Mouse (Mus musculus): ENCODE data around the gene Armc2. TPM values are rescaled to one million over a fixed set of nuclear protein-coding genes. Genes with fewer than 3 reads are reported as not detected.
"Not testable (repeated sequence)": the region's sequence is repeated elsewhere in the genome, so short reads cannot be mapped to it uniquely, and the experiment has no call there.

Armc2 gene
- polyA plus RNA-seq, 1 experiment from 2014 or later: 6.5 TPM

GRCm38 (mm10) chr10:41967915-41968635, 50.2 kb downstream of the Armc2 start:
- Histone ChIP-seq H3K27ac (peak overlapping the region; percentile 79), H3K36me3 (ENCODE audit: inconsistent target) (no peaks in the 10 kb centered on the region), H3K79me2 (ENCODE audit: inconsistent target) (no peaks in the 10 kb centered on the region), H3K4me3 (ENCODE audit: inconsistent target) (no peak overlapping the region)
- WGBS (ENCODE audit: missing documents): 74% methylated on average over 11 of the region's 11 CpGs

GRCm38 (mm10) chr10:41962725-41963124, 55.5 kb downstream of the Armc2 start:
- no peak overlapping the region for H3K27ac ChIP-seq
- H3K36me3 ChIP-seq (ENCODE audit: inconsistent target): no peaks in the 10 kb centered on the region
- no peaks in the 10 kb centered on the region for H3K79me2 ChIP-seq (ENCODE audit: inconsistent target)
- no peak overlapping the region for H3K4me3 ChIP-seq (ENCODE audit: inconsistent target)
- 88% methylated on average over 4 of the region's 4 CpGs for WGBS (ENCODE audit: missing documents)

- 45% methylated on average over 2 of the region's 2 CpGs for WGBS (ENCODE audit: missing documents)
- H3K36me3 ChIP-seq (ENCODE audit: inconsistent target): no peaks in the 10 kb centered on the region
- peak overlapping the region; percentile 36 for H3K27ac ChIP-seq
- H3K79me2 ChIP-seq (ENCODE audit: inconsistent target): no peaks in the 10 kb centered on the region
- H3K4me3 ChIP-seq (ENCODE audit: inconsistent target): no peak overlapping the region
Observed at GRCm38 (mm10) chr10:41959808-41960207, 58.4 kb downstream of the Armc2 start.

GRCm38 (mm10) chr10:41958677-41959274, 59.5 kb downstream of the Armc2 start:
- Histone ChIP-seq H3K4me3 (ENCODE audit: inconsistent target) (no peak overlapping the region), H3K36me3 (ENCODE audit: inconsistent target) (no peaks in the 10 kb centered on the region), H3K27ac (no peak overlapping the region), H3K79me2 (ENCODE audit: inconsistent target) (no peaks in the 10 kb centered on the region)
- 89% methylated on average over 19 of the region's 19 CpGs for WGBS (ENCODE audit: missing documents)

GRCm38 (mm10) chr10:41957421-41958225, 60.6 kb downstream of the Armc2 start:
- Histone ChIP-seq H3K27ac (no peak overlapping the region), H3K4me3 (ENCODE audit: inconsistent target) (no peak overlapping the region), H3K36me3 (ENCODE audit: inconsistent target) (no peaks in the 10 kb centered on the region), H3K79me2 (ENCODE audit: inconsistent target) (no peaks in the 10 kb centered on the region)
- WGBS (ENCODE audit: missing documents): 81% methylated on average over 18 of the region's 18 CpGs

GRCm38 (mm10) chr10:41953528-41953864, 64.7 kb downstream of the Armc2 start:
- WGBS (ENCODE audit: missing documents): 82% methylated on average over 5 of the region's 5 CpGs

GRCm38 (mm10) chr10:41952850-41953527, 65.3 kb downstream of the Armc2 start:
- no peaks in the 10 kb centered on the region for H3K79me2 ChIP-seq (ENCODE audit: inconsistent target)
- H3K27ac ChIP-seq: no peak overlapping the region
- 94% methylated on average over 12 of the region's 14 CpGs for WGBS (ENCODE audit: missing documents)
- no peak overlapping the region for H3K4me3 ChIP-seq (ENCODE audit: inconsistent target)
- H3K36me3 ChIP-seq (ENCODE audit: inconsistent target): no peaks in the 10 kb centered on the region

More at GRCm38 (mm10) chr10:41953528-41953864, 64.7 kb downstream of the Armc2 start:
- H3K27ac ChIP-seq: no peak overlapping the region
- H3K4me3 ChIP-seq (ENCODE audit: inconsistent target): no peak overlapping the region
- no peaks in the 10 kb centered on the region for H3K79me2 ChIP-seq (ENCODE audit: inconsistent target)
- no peaks in the 10 kb centered on the region for H3K36me3 ChIP-seq (ENCODE audit: inconsistent target)

GRCm38 (mm10) chr10:41952354-41952753, 65.9 kb downstream of the Armc2 start:
- WGBS (ENCODE audit: missing documents): 89% methylated on average over 1 of the region's 10 CpGs

GRCm38 (mm10) chr10:41939090-41939489, 79.2 kb downstream of the Armc2 start:
- no peaks in the 10 kb centered on the region for H3K36me3 ChIP-seq (ENCODE audit: inconsistent target)
- WGBS (ENCODE audit: missing documents): 94% methylated on average over 4 of the region's 4 CpGs
- no peak overlapping the region for H3K4me3 ChIP-seq (ENCODE audit: inconsistent target)
- no peaks in the 10 kb centered on the region for H3K79me2 ChIP-seq (ENCODE audit: inconsistent target)
- no peak overlapping the region for H3K27ac ChIP-seq

More at GRCm38 (mm10) chr10:41952354-41952753, 65.9 kb downstream of the Armc2 start:
- H3K27ac ChIP-seq; H3K79me2 ChIP-seq (ENCODE audit: inconsistent target); H3K4me3 ChIP-seq (ENCODE audit: inconsistent target); H3K36me3 ChIP-seq (ENCODE audit: inconsistent target): not testable (repeated sequence)

- H3K27ac ChIP-seq: peak overlapping the region; percentile 29
- 11% methylated on average over 4 of the region's 4 CpGs for WGBS (ENCODE audit: missing documents)
- H3K36me3 ChIP-seq (ENCODE audit: inconsistent target): no peaks in the 10 kb centered on the region
- H3K4me3 ChIP-seq (ENCODE audit: inconsistent target): no peak overlapping the region
- no peaks in the 10 kb centered on the region for H3K79me2 ChIP-seq (ENCODE audit: inconsistent target)
Observed at GRCm38 (mm10) chr10:41937176-41937575, 81.1 kb downstream of the Armc2 start.

- no peak overlapping the region for H3K4me3 ChIP-seq (ENCODE audit: inconsistent target)
- no peaks in the 10 kb centered on the region for H3K36me3 ChIP-seq (ENCODE audit: inconsistent target)
- H3K79me2 ChIP-seq (ENCODE audit: inconsistent target): no peaks in the 10 kb centered on the region
- H3K27ac ChIP-seq: no peak overlapping the region
- 69% methylated on average over 3 of the region's 4 CpGs for WGBS (ENCODE audit: missing documents)
Observed at GRCm38 (mm10) chr10:41936100-41936499, 82.1 kb downstream of the Armc2 start.

GRCm38 (mm10) chr10:41935476-41935829, 82.8 kb downstream of the Armc2 start:
- no peak overlapping the region for H3K27ac ChIP-seq

GRCm38 (mm10) chr10:41934633-41935475, 83.4 kb downstream of the Armc2 start:
- H3K27ac ChIP-seq: peak overlapping the region; percentile 4; the same call in 1 of the 2 replicates
- WGBS (ENCODE audit: missing documents): 54% methylated on average over 20 of the region's 21 CpGs
- H3K36me3 ChIP-seq (ENCODE audit: inconsistent target): no peaks in the 10 kb centered on the region
- H3K79me2 ChIP-seq (ENCODE audit: inconsistent target): no peaks in the 10 kb centered on the region
- no peak overlapping the region for H3K4me3 ChIP-seq (ENCODE audit: inconsistent target)

More at GRCm38 (mm10) chr10:41935476-41935829, 82.8 kb downstream of the Armc2 start:
- no peak overlapping the region for H3K4me3 ChIP-seq (ENCODE audit: inconsistent target)
- H3K79me2 ChIP-seq (ENCODE audit: inconsistent target): no peaks in the 10 kb centered on the region
- H3K36me3 ChIP-seq (ENCODE audit: inconsistent target): no peaks in the 10 kb centered on the region

GRCm38 (mm10) chr10:41933536-41933935, 84.7 kb downstream of the Armc2 start:
- 55% methylated on average over 6 of the region's 6 CpGs for WGBS (ENCODE audit: missing documents)
- peak overlapping the region; percentile 56 for H3K27ac ChIP-seq
- no peak overlapping the region for H3K4me3 ChIP-seq (ENCODE audit: inconsistent target)
- no peaks in the 10 kb centered on the region for H3K79me2 ChIP-seq (ENCODE audit: inconsistent target)
- H3K36me3 ChIP-seq (ENCODE audit: inconsistent target): no peaks in the 10 kb centered on the region

Measured in macrophage (primary cell).